Mouse (Mus musculus): ENCODE results near the gene Lrrc73. TPM values are rescaled to one million over a fixed set of nuclear protein-coding genes. Genes with fewer than 3 reads are reported as not detected.

The Lrrc73 gene
- polyA plus RNA-seq, 1 experiment from 2014 or later, result 2.2 TPM

DNA sequence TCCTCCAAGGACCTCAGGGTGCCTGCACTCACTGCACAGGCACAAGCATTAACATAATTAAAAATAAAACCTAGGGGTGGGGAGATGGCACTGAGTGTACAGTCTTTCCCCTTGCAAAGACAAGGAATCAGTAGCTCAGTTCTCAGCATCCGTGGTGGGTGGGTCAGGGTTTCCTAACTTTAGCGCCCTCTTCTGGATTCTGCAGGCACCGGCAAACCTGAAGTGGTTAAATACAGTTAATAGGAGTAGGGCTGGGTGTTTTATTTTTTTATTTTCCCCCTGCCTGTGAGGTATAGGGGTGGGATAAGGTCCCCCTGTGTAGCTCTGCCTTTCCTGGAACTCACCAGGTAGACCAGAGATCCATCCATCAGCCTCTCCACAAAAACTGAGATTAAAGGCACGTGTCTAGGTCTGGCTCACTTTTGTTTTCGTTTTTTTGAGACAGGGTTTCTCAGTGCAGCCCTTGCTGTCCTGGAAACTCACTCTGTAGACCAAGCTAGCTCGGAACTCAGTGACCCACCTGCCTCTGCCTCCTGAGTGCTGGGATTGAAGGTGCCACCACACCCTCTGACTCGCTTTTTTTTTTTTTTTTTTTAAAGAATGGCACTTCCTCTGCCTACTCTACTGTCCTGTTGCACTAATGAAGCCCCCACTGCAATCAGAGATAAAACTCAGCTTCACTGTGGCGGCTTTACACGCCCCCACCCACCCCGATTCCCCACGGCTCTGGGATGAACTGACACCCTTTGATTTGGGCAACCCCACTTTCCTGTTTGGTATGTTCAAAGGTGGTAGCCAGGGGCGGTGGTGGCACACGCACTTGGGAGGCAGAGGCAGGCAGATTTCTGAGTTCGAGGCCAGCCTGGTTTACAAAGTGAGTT lies 520 bp upstream of the Lrrc73 start:
- peaks cover 16% of the 10 kb centered on the region for H3K27me3 ChIP-seq (replicated peaks; ENCODE audit: control insufficient read depth, insufficient read depth, low read length)
- peak overlapping the region; percentile 67 for H3K9ac ChIP-seq (ENCODE audit: low read depth, low read length)
- H3K4me2 ChIP-seq (ENCODE audit: low read depth, low read length), result peak overlapping the region; percentile 100
- WGBS, result 59% methylated on average over 14 of the region's 14 CpGs
- DNase-seq (ENCODE audit: low spot score) (peak; percentile 44), ATAC-seq (ENCODE audit: low read depth) (no peak)
- no peak overlapping the region for H3K27ac ChIP-seq (replicated peaks; ENCODE audit: low read depth, low read length)
- peaks cover 54% of the 10 kb centered on the region for H3K36me3 ChIP-seq (ENCODE audit: control insufficient read depth, insufficient read depth, low read length)
- H3K4me3 ChIP-seq (ENCODE audit: low read depth, low read length), result peak overlapping the region; percentile 71
- H3K4me1 ChIP-seq (ENCODE audit: control insufficient read depth, insufficient read depth, low read length), result peaks cover 9% of the 10 kb centered on the region
- H3K9me3 ChIP-seq (ENCODE audit: control insufficient read depth, low read length), result no peaks in the 10 kb centered on the region

DNA sequence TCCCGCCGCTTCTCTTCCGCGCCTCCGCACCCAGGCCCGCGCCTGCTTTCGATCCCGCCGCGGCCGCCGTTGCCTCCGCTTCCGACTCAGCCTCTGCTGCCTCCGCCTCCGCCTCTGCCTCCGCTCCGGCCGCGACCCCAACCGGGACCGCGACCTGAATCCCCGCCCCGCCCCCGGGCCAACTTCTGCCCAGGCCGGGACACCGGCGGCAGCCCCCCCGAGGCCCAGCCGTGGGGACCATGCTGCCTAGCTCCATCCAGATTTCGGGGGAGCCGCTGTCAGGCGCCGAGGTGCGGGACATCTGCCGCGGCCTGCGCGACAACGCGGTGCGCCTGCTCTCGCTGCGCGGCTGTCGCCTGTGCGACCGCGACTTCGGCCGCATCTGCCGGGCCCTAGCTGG lies 775 bp downstream of the Lrrc73 start:
- Histone ChIP-seq H3K27me3 (replicated peaks; ENCODE audit: control insufficient read depth, insufficient read depth, low read length) (peaks cover 16% of the 10 kb centered on the region), H3K9ac (ENCODE audit: low read depth, low read length) (peak overlapping the region; percentile 67), H3K4me1 (ENCODE audit: control insufficient read depth, insufficient read depth, low read length) (peaks cover 3% of the 10 kb centered on the region), H3K36me3 (ENCODE audit: control insufficient read depth, insufficient read depth, low read length) (peaks cover 65% of the 10 kb centered on the region), H3K27ac (replicated peaks; ENCODE audit: low read depth, low read length) (no peak overlapping the region), H3K4me3 (ENCODE audit: low read depth, low read length) (peak overlapping the region; percentile 71), H3K9me3 (ENCODE audit: control insufficient read depth, low read length) (no peaks in the 10 kb centered on the region), H3K4me2 (ENCODE audit: low read depth, low read length) (peak overlapping the region; percentile 100)
- WGBS, result under 1% methylated on average over 16 of the region's 54 CpGs
- DNase-seq (ENCODE audit: low spot score), result no peak
- peak; percentile 27 for ATAC-seq (ENCODE audit: low read depth)

DNA sequence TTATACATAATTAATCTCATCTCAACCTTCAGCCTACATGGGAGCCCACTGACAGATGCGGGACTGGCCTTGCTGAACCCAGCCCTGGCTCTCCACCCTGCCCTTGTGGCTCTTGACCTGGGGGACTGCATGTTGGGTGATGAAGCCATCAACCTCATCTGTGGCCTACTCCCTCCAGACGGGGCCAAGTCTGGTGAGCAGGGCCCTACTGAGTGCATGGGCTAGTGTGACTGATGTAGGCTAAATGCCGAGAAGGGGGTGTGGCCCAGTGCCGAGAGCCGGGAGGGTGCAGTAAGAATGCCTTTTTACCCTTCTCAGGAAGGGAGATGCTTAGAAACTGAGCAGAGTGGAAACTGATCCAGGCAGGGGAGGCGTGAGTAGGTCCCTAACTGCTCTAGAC lies 1.8 kb downstream of the Lrrc73 start:
- Histone ChIP-seq H3K4me2 (ENCODE audit: low read depth, low read length) (no peak overlapping the region), H3K9ac (ENCODE audit: low read depth, low read length) (no peak overlapping the region), H3K27me3 (replicated peaks; ENCODE audit: control insufficient read depth, insufficient read depth, low read length) (peaks cover 16% of the 10 kb centered on the region), H3K27ac (replicated peaks; ENCODE audit: low read depth, low read length) (no peak overlapping the region), H3K4me1 (ENCODE audit: control insufficient read depth, insufficient read depth, low read length) (no peaks in the 10 kb centered on the region; the same call in 1 of the 2 replicates), H3K9me3 (ENCODE audit: control insufficient read depth, low read length) (no peaks in the 10 kb centered on the region), H3K4me3 (ENCODE audit: low read depth, low read length) (no peak overlapping the region), H3K36me3 (ENCODE audit: control insufficient read depth, insufficient read depth, low read length) (peaks cover 65% of the 10 kb centered on the region)
- DNase-seq (ENCODE audit: low spot score) (no peak), ATAC-seq (ENCODE audit: low read depth) (no peak)
- 25% methylated on average over 6 of the region's 6 CpGs for WGBS

DNA sequence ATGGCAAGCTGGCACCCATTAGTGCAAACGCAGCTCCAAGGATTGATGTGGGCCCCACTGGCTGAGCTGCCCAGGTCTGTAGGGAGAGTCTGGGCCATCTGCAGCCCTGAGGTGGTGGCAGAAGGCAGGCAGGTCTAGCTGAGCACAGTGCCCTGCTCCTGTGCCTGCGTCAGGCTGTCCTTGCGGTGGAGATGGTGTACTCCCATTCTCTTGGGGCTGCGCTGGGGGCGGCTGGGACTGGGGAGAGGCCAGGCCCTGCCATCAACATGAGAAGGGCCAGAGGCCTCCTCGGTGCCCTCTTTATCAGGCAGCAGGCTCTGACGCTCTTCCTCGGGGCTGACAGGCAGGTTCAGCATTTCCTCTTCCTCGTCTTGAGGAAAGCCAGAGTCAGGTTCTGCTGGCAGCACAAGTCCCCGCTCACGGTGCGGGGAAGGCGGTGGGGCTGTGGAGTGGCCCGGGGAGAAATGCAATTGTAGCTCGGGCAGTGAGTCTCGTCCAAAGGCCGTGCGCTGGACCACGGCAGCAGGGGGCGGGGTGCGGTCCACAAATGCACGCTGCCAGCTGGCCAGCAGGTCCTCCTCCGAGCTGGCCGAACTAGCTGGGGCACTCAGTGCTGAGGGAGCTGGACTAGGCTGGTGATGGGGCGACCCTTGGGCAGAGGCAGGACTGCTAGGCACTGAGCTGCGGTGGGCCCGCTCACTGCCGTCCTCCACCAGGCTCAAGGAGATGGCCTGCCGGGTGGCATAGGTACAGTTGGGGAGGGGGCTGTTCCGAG lies 5.1 kb downstream of the Lrrc73 start:
- no peaks in the 10 kb centered on the region for H3K9me3 ChIP-seq (ENCODE audit: control insufficient read depth, low read length)
- H3K27ac ChIP-seq (replicated peaks; ENCODE audit: low read depth, low read length), result no peak overlapping the region
- DNase-seq (ENCODE audit: low spot score) (no peak), ATAC-seq (ENCODE audit: low read depth) (no peak)
- peaks cover 71% of the 10 kb centered on the region for H3K36me3 ChIP-seq (ENCODE audit: control insufficient read depth, insufficient read depth, low read length)
- H3K4me3 ChIP-seq (ENCODE audit: low read depth, low read length), result no peak overlapping the region
- no peak overlapping the region for H3K9ac ChIP-seq (ENCODE audit: low read depth, low read length)
- no peak overlapping the region for H3K4me2 ChIP-seq (ENCODE audit: low read depth, low read length)
- peaks cover 16% of the 10 kb centered on the region for H3K27me3 ChIP-seq (replicated peaks; ENCODE audit: control insufficient read depth, insufficient read depth, low read length)
- H3K4me1 ChIP-seq (ENCODE audit: control insufficient read depth, insufficient read depth, low read length), result no peaks in the 10 kb centered on the region; the same call in 1 of the 2 replicates
- WGBS, result 86% methylated on average over 29 of the region's 30 CpGs

DNA sequence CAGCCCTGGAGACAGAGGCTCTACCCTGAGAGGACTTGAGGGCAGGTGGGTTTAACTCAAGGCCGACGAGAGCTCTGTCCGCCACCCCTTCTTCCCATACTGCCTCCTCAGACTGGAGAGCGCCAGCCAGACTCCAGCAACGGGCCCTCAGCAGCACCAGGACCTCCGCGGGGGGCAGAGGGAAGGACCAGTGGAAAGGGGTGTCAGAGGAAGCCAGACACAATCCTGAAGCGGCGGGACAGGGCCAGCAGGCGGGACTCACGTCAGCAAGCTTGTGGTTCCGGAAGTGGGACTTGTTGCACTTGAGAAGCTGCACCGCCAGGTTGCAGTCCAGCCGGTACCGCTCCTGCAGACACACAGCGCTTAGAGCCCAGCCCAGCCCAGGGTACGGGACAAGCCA lies 6.3 kb downstream of the Lrrc73 start:
- H3K36me3 ChIP-seq (ENCODE audit: control insufficient read depth, insufficient read depth, low read length), result peaks cover 83% of the 10 kb centered on the region
- ATAC-seq (ENCODE audit: low read depth), result no peak
- no peaks in the 10 kb centered on the region for H3K4me1 ChIP-seq (ENCODE audit: control insufficient read depth, insufficient read depth, low read length)
- 89% methylated on average over 16 of the region's 17 CpGs for WGBS
- no peak overlapping the region for H3K4me2 ChIP-seq (ENCODE audit: low read depth, low read length)
- H3K27ac ChIP-seq (replicated peaks; ENCODE audit: low read depth, low read length), result no peak overlapping the region
- no peaks in the 10 kb centered on the region for H3K9me3 ChIP-seq (ENCODE audit: control insufficient read depth, low read length)
- H3K9ac ChIP-seq (ENCODE audit: low read depth, low read length), result no peak overlapping the region
- peaks cover 8% of the 10 kb centered on the region for H3K27me3 ChIP-seq (replicated peaks; ENCODE audit: control insufficient read depth, insufficient read depth, low read length)
- no peak overlapping the region for H3K4me3 ChIP-seq (ENCODE audit: low read depth, low read length)
- DNase-seq (ENCODE audit: low spot score), result no peak

DNA sequence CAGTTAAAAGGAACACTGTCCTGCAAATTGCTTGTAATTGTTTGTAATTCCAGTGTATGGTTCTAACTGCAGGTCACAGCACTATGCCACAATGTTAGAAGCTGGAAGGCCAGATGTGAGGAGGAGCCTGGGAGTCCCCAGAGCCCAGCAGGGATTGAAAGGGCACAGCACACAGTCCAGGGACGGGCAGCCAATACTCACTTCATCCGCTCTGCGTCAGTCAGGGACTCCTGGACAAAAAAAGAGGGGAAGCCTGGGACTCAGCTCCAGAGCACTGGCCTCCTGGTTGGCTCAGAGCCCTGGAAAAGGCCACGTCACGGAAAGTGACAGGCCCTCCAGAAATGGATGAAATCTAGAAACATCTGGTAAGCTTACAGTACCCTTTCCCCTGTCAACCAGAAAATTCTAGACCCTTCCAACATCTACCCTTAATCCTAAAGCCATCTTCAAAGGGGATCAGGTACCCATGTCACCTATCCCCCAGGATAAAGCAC lies 8.9 kb downstream of the Lrrc73 start:
- Histone ChIP-seq H3K27me3 (replicated peaks; ENCODE audit: control insufficient read depth, insufficient read depth, low read length) (no peaks in the 10 kb centered on the region), H3K9ac (ENCODE audit: low read depth, low read length) (no peak overlapping the region), H3K27ac (replicated peaks; ENCODE audit: low read depth, low read length) (no peak overlapping the region), H3K4me3 (ENCODE audit: low read depth, low read length) (no peak overlapping the region), H3K9me3 (ENCODE audit: control insufficient read depth, low read length) (no peaks in the 10 kb centered on the region), H3K4me1 (ENCODE audit: control insufficient read depth, insufficient read depth, low read length) (no peaks in the 10 kb centered on the region), H3K4me2 (ENCODE audit: low read depth, low read length) (no peak overlapping the region), H3K36me3 (ENCODE audit: control insufficient read depth, insufficient read depth, low read length) (peaks cover 91% of the 10 kb centered on the region)
- WGBS, result 78% methylated on average over 5 of the region's 5 CpGs
- DNase-seq (ENCODE audit: low spot score), result no peak
- ATAC-seq (ENCODE audit: low read depth), result no peak

DNA sequence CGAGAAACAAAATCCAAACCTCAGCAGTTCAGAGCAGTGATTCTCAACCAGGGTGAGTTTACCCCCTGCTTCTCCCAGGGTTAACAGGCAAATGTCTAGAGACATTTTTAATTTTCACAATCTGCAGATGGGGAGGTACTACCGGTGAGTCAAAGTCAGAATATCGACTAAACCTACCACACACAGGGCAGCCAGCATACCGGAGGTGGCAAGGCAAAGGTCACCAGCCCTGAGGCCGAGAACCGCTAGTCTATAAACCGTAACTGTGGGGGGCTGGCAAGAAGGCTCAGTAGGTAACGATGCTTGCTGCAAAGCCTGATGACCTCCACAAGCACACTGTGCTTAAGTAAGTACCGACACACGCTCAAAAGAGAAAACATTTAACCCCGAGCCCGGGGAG lies 12.2 kb downstream of the Lrrc73 start:
- Histone ChIP-seq H3K27ac (replicated peaks; ENCODE audit: low read depth, low read length) (no peak overlapping the region), H3K4me3 (ENCODE audit: low read depth, low read length) (no peak overlapping the region), H3K4me1 (ENCODE audit: control insufficient read depth, insufficient read depth, low read length) (no peaks in the 10 kb centered on the region), H3K4me2 (ENCODE audit: low read depth, low read length) (no peak overlapping the region), H3K9ac (ENCODE audit: low read depth, low read length) (no peak overlapping the region), H3K27me3 (replicated peaks; ENCODE audit: control insufficient read depth, insufficient read depth, low read length) (no peaks in the 10 kb centered on the region), H3K36me3 (ENCODE audit: control insufficient read depth, insufficient read depth, low read length) (peaks cover 79% of the 10 kb centered on the region), H3K9me3 (ENCODE audit: control insufficient read depth, low read length) (no peaks in the 10 kb centered on the region)
- ATAC-seq (ENCODE audit: low read depth) (no peak), DNase-seq (ENCODE audit: low spot score) (no peak)
- WGBS, result 75% methylated on average over 12 of the region's 12 CpGs

DNA sequence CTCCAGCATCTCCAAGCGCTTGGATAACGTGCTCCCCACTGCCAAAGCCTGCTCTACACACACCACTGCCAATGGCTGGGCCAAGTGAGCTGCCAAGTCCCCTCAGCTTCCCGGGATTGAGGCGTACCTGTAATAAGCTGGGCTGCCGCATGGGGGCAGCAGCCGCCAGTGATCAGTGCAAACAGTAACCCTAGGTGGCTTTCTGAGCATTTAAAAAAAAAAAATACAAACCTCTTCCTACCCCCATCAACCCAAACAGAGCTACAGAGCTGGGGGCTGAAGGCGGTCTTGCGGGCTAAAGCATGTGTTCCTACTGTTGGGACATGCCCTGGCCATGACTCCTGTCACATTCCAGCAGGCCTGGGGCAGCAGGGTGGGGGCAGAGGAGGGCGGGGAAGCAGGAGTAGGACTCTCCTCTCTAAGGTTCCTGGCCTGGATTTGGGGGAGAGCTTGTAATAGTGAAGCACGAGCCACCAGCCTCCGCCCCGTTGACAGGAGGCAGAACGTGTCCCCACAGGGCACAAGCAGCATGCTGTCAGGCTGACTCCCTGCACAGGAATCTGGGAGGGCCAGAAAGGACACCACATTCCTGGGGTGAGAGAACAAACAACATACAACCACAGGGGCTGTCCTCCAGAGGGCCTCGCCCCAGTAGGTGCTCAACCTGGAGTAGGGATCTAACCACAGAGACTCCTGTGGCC lies 12.7 kb downstream of the Lrrc73 start:
- WGBS, result 16% methylated on average over 14 of the region's 14 CpGs
- ATAC-seq (ENCODE audit: low read depth), result peak; percentile 72
- no peaks in the 10 kb centered on the region for H3K4me1 ChIP-seq (ENCODE audit: control insufficient read depth, insufficient read depth, low read length)
- no peak overlapping the region for H3K4me2 ChIP-seq (ENCODE audit: low read depth, low read length)
- no peak overlapping the region for H3K4me3 ChIP-seq (ENCODE audit: low read depth, low read length)
- peaks cover 79% of the 10 kb centered on the region for H3K36me3 ChIP-seq (ENCODE audit: control insufficient read depth, insufficient read depth, low read length)
- peak; percentile 89 for DNase-seq (ENCODE audit: low spot score)
- no peaks in the 10 kb centered on the region for H3K9me3 ChIP-seq (ENCODE audit: control insufficient read depth, low read length)
- H3K9ac ChIP-seq (ENCODE audit: low read depth, low read length), result peak overlapping the region; percentile 30; the same call in 1 of the 2 replicates
- H3K27me3 ChIP-seq (replicated peaks; ENCODE audit: control insufficient read depth, insufficient read depth, low read length), result no peaks in the 10 kb centered on the region
- H3K27ac ChIP-seq (replicated peaks; ENCODE audit: low read depth, low read length), result peak overlapping the region; percentile 68; the same call in 1 of the 2 replicates
